ENCODE assay signal across 10 mouse cellular contexts in the genomic region with DNA sequence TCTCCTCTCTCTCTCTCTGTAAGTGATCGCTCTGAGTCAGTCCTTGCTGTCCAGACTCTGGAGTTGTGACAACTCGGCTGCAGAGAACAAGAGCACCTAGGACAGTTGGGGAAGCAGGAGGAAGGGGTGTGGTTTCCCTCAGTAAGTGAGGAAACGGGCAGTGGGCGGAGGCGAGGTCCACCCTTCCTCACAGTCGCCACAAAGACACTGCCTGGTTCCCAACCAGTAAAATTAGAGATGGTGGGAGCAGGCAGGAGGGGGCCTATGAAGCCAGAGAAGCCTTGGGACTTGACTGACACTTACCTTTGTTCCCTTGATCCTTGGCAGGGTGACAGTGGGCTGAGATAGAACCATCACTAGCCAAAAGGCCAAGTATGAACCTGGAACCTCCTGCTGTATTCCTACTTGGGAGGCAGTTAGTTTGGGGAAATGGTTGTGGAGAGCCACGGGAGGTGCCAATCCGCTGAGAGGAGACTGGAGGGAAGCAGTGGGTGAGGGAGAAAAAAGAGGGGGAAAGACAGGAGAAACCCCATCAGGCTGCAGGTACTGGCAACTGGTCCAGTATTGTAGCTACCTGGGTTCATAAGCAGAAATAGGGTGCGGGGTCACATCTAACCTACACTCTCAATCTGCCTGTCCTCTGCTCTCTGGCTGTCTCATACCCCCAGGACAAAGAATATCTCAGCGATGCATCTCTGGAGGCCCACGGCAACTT. TPM values are rescaled to one million over a fixed set of nuclear protein-coding genes. Genes with fewer than 3 reads are reported as not detected.
DNase-seq lines count a peak whose midpoint lies in the region; ATAC-seq lines count a peak whose summit lies in the region.
"Had no signal": no experiment of that assay in that cellular context is flagged by ENCODE, and none has a peak within 500 bp of the region (broad histone marks: within the 10 kb centered on the region; RNA-seq: fewer than 3 reads in every experiment).

No protein-coding gene starts in this region.

- H3K27ac ChIP-seq in brown adipose tissue, adult 24 weeks (replicated peaks; ENCODE audit: low read depth, low read length): peak overlapping the region; percentile 93
- peak overlapping the region; percentile 55 for H3K27ac ChIP-seq in heart, embryonic 13.5 days (replicated peaks)

- peak overlapping the region; percentile 8; the same call in 1 of the 2 replicates for H3K4me3 ChIP-seq in brown adipose tissue, adult 24 weeks (ENCODE audit: insufficient read depth, low read depth, low read length)
- H3K4me3 ChIP-seq in heart, embryonic 13.5 days: no peak overlapping the region

- peak overlapping the region; percentile 42 for H3K4me2 ChIP-seq in heart, embryonic 13.5 days

- H3K9me3 ChIP-seq in heart, embryonic 13.5 days: no peaks in the 10 kb centered on the region

- peaks cover 16% of the 10 kb centered on the region for H3K36me3 ChIP-seq in heart, embryonic 13.5 days

- H3K9ac ChIP-seq in heart, embryonic 13.5 days: peak overlapping the region; percentile 65

- DNase-seq in cerebellum, adult 11-12 months: peak; percentile 48
- DNase-seq in cerebellum, postnatal 4 days (ENCODE audit: low spot score in 2 of 2): no peak
- peak; percentile 71 to 80 for DNase-seq in lung, adult 18-20 months
- no peak for DNase-seq in layer of hippocampus, adult 11-12 months (ENCODE audit: low spot score)
- DNase-seq in thymus, postnatal 0 days (ENCODE audit: low spot score): no peak
- no peak for DNase-seq in urinary bladder, postnatal 10 days (ENCODE audit: low spot score)
- DNase-seq: adrenal gland, adult 8-10 months; thymus, postnatal 25 days had no signal

- ATAC-seq in heart, embryonic 13.5 days (ENCODE audit: extremely low read depth, insufficient number of reproducible peaks, low FRiP score, low TSS enrichment): no peak

- peaks cover 5% of the 10 kb centered on the region; the same call in 1 of the 2 replicates for H3K27me3 ChIP-seq in heart, embryonic 13.5 days (replicated peaks)

- whole genome bisulfite sequencing in heart, embryonic 13.5 days: 34% methylated on average over 11 of the region's 11 CpGs

- peaks cover 20% of the 10 kb centered on the region for H3K4me1 ChIP-seq in brown adipose tissue, adult 24 weeks (ENCODE audit: control insufficient read depth, insufficient read depth, insufficient read length, low read length)
- H3K4me1 ChIP-seq in heart, embryonic 13.5 days: peaks cover 76% of the 10 kb centered on the region

RNA-seq across cellular contexts. Expression of a gene that starts 19.2 kb away (rescaled TPM):
- polyA plus RNA-seq in brown adipose tissue, adult 24 weeks (2012; ENCODE audit: insufficient read depth, insufficient read length, missing spikeins): 0.59 and 1.4 TPM in 2 replicates
- 6.7 and 7.3 TPM in 2 replicates for polyA plus RNA-seq in heart, embryonic 13.5 days (2015; fragmentation: Nextera tagmentation; extraction: Ambion mirVana)
- polyA plus RNA-seq in thymus, postnatal 0 days (2015; fragmentation: Nextera tagmentation; extraction: Ambion mirVana): 1.4 and 1.7 TPM in 2 replicates

RNA-seq across cellular contexts. Expression of a gene that starts 39.1 kb away (rescaled TPM):
- polyA plus RNA-seq in brown adipose tissue, adult 24 weeks (2012; ENCODE audit: insufficient read depth, insufficient read length, missing spikeins): 4.6 and 5.0 TPM in 2 replicates
- polyA plus RNA-seq in heart, embryonic 13.5 days (2015; fragmentation: Nextera tagmentation; extraction: Ambion mirVana): 46.5 and 50.3 TPM in 2 replicates
- polyA plus RNA-seq in thymus, postnatal 0 days (2015; fragmentation: Nextera tagmentation; extraction: Ambion mirVana): 4.8 TPM in 2 replicates

RNA-seq across cellular contexts. Expression of a gene that starts 55.2 kb away (rescaled TPM):
- 8.1 and 20.1 TPM in 2 replicates for polyA plus RNA-seq in brown adipose tissue, adult 24 weeks (2012; ENCODE audit: insufficient read depth, insufficient read length, missing spikeins)
- polyA plus RNA-seq in heart, embryonic 13.5 days (2015; fragmentation: Nextera tagmentation; extraction: Ambion mirVana): not detected in 2 replicates
- 4.2 and 4.8 TPM in 2 replicates for polyA plus RNA-seq in thymus, postnatal 0 days (2015; fragmentation: Nextera tagmentation; extraction: Ambion mirVana)

Comparison
In these comparisons a context has a peak if more than half of its experiments do, and no peak if none do; other contexts are left out.
1. DNase-seq: peak in cerebellum, adult 11-12 months (single experiment) and lung, adult 18-20 months (2 of 2); none in cerebellum, postnatal 4 days (0 of 2), layer of hippocampus, adult 11-12 months (single experiment), thymus, postnatal 0 days (single experiment) and urinary bladder, postnatal 10 days (single experiment).